Mouse (Mus musculus): Measurements from ENCODE around the gene H2al2b.
"Not testable (repeated sequence)": the region's sequence is repeated elsewhere in the genome, so short reads cannot be mapped to it uniquely, and the experiment has no call there.

Gene H2al2b

GRCm38 (mm10) chrY:2720574-2720973 lies at the start of gene H2al2b:
H2al2b (minus strand) TSS chrY:2720674.
- not testable (repeated sequence) for DNase-seq

Data from liver (tissue).